Mouse (Mus musculus): Measurements from ENCODE around the gene 4933430I17Rik. TPM values are rescaled to one million over a fixed set of nuclear protein-coding genes. Genes with fewer than 3 reads are reported as not detected.

Gene 4933430I17Rik
- 26.4 TPM for polyA plus RNA-seq (2014; fragmentation: Illumina TruSeq; extraction: RNeasy Lipid Tissue Mini Kit (QIAGEN cat#74804); ENCODE audit: low read depth, low replicate concordance)

DNA sequence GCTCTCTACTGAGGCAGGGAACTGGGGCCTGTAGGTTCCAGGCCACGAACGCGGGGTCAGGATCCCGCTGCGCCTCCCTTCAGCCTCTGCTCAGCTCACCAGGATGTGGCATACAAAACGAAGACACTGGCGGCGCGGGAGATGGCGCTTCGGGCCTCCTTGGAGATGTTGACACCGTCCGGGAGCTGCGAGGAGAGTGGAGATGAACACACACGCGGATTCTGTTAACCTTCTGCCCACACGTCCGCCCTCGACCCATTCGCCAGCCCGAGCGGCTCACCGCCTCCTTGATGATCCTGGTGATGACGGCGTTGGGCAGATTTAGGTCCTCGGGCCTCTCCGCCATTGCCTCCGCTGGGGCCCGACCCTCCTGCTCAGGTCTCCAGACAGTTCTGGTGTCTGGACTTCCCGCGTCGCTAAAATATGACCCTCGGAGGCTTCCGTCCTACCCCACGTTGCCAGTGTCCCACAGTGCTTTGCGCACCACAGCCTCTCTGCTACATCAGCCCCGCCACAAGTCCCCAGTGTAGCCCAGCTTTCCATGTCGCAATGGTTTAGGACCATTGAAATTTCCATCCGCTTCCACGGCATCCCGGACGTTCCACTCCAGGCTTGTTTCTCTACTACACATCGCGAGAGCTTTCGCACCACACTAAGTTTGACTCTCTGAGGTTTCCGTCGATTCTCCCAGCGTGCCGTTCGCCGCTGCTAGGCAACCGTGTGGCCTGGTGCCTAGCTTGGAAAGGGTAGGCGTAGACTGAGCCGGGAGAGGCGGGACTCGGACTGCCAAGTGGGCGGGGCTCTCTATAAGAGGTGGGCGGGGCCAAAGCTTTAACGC is at the start of gene 4933430I17Rik, which contains the start of gene Pole3:
4933430I17Rik (plus strand) TSS at position 719 of the 838 bp plus-strand sequence.
Pole3 (minus strand) TSS at position 418 of the 838 bp plus-strand sequence.

DNA sequence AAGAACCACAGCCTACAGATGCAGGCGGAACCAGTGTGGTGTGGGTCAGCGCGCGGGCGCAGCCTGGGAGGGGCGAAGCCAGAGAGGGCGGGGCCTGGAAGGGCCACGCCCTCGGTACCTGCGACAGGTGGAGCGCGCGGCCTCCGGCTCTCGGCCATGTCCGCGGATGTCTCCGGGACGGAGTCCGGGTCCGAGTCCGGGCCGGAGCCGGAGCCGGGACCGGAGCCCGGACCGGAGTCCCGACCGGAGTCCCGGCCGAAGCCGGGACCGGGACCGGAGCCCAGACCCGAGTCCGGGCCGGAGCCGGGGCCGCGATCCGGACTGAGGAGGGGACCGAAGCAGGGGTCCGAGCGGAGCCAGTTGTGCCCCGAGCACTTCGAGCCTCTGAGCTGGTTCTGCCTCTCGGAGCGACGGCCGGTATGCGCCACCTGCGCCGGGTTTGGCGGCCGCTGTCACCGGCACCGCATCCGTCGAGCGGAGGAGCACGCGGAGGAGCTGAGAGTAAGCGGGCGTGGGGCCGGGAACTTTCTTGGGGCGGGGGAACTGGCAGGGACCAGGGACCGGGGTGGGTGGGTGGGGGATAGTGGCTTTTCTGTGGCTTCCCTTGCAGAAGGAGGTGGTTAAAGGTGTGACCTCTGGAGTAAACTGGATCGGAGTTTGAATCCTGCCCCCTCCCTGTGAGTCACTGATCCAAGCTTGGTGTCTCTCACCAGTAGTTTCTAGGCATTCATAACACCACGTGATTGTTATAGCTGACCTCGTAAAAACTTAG is 45.0 kb upstream of the 4933430I17Rik start, which contains the start of gene Bspry:
Bspry (plus strand) TSS at position 117 of the 772 bp plus-strand sequence.

DNA sequence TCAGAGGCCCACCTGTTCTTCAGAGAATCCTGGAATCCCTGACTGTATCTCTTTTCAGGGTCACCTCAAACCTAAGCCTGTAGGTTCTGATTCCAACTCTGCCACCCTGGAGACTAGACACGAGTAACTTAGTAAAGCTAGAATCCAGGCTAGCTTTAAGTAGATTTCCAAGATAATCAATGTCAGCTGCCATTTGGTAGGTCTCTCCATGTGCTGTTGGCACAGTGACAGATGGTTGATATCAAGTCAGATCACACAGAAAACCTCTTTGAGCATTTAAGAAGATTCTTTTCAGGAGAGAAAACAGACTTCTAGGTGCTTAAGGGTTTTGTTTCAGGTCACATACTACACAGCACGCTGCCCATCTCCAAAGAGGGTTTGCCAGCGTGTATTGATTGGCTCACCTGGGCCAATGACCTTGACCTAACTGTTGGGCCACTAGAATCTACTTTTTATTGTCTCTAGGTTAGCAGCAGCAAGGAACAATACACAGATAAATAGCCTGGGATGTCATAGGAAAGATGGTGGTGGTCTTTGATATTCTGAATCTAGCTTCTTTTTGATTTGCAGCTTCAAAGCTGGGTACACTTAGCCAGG is 21.7 kb upstream of the 4933430I17Rik start, which contains the start of gene Hdhd3:
Hdhd3 (minus strand) TSS at position 94 of the 597 bp plus-strand sequence.

DNA sequence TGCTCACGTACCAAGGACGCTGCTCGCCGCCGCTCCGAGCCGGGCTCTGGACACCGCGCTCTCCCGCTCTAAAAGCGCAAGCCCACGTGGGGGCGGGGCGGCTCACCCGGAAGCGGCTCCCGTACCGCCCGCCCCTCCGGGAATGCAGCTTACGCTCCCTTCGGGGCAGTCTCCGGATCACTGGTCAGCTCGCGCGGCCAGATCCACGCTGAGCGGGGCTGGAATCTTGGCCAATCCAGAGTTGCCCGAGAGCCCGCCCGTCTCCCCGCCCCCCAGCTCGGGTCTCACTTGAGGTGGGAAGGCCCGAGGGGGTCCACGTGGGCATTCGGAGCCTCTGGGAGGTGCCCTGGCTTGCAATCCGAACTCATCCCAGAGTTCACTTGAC is 5.3 kb upstream of the 4933430I17Rik start, which contains the start of gene Alad:
Alad (minus strand) TSS at position 70 of the 385 bp plus-strand sequence.

DNA sequence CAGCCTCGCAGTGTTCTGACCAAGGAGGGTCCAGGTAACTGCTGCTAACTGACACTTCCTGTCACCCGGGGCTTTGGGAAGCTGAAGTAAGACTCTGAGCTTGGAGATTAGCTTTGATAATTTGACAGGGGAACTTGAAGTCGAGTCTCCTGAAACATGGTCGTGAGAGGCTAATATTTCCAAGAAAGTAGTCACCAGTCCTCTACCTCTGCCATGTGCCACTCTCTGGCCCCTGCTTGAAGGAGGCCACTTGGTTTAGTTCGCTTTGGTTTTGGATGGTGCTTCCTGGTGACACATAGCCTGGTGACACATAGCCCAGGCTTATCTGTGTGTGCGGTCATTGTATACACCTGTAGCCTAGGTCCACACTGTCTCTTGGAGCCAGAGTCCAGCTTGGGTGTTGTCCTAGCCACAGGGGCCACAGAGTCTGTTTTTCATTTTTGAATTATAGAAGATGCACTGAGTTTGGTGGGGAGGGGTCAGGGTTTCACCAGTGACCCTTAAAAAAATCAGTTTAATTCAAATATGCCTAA is 34.7 kb downstream of the 4933430I17Rik start, which contains the start of gene Rgs3:
Rgs3 (plus strand) TSS at position 51 of the 533 bp plus-strand sequence.

Other genes with a start within 250 kb of the 4933430I17Rik start
- 6.6 TPM for gene Fkbp15, start 164.8 kb upstream of the 4933430I17Rik start, polyA plus RNA-seq (2014; fragmentation: Illumina TruSeq; extraction: RNeasy Lipid Tissue Mini Kit (QIAGEN cat#74804); ENCODE audit: low read depth, low replicate concordance)
- gene Slc31a1, start 164.6 kb upstream of the 4933430I17Rik start, polyA plus RNA-seq (2014; fragmentation: Illumina TruSeq; extraction: RNeasy Lipid Tissue Mini Kit (QIAGEN cat#74804); ENCODE audit: low read depth, low replicate concordance): 49.0 TPM
- 28.3 TPM for gene Cdc26, start 116.7 kb upstream of the 4933430I17Rik start, polyA plus RNA-seq (2014; fragmentation: Illumina TruSeq; extraction: RNeasy Lipid Tissue Mini Kit (QIAGEN cat#74804); ENCODE audit: low read depth, low replicate concordance)
- 8.1 TPM for gene Prpf4, start 116.6 kb upstream of the 4933430I17Rik start, polyA plus RNA-seq (2014; fragmentation: Illumina TruSeq; extraction: RNeasy Lipid Tissue Mini Kit (QIAGEN cat#74804); ENCODE audit: low read depth, low replicate concordance)
- gene Rnf183, start 90.1 kb upstream of the 4933430I17Rik start, polyA plus RNA-seq (2014; fragmentation: Illumina TruSeq; extraction: RNeasy Lipid Tissue Mini Kit (QIAGEN cat#74804); ENCODE audit: low read depth, low replicate concordance): not detected
- gene Wdr31, start 54.5 kb upstream of the 4933430I17Rik start, polyA plus RNA-seq (2014; fragmentation: Illumina TruSeq; extraction: RNeasy Lipid Tissue Mini Kit (QIAGEN cat#74804); ENCODE audit: low read depth, low replicate concordance): 124 TPM
- 29.7 TPM for gene Bspry, start 45.3 kb upstream of the 4933430I17Rik start, polyA plus RNA-seq (2014; fragmentation: Illumina TruSeq; extraction: RNeasy Lipid Tissue Mini Kit (QIAGEN cat#74804); ENCODE audit: low read depth, low replicate concordance)
- not detected for gene Hdhd3, start 21.9 kb upstream of the 4933430I17Rik start, polyA plus RNA-seq (2014; fragmentation: Illumina TruSeq; extraction: RNeasy Lipid Tissue Mini Kit (QIAGEN cat#74804); ENCODE audit: low read depth, low replicate concordance)
- 0.73 TPM for gene Alad, start 5.5 kb upstream of the 4933430I17Rik start, polyA plus RNA-seq (2014; fragmentation: Illumina TruSeq; extraction: RNeasy Lipid Tissue Mini Kit (QIAGEN cat#74804); ENCODE audit: low read depth, low replicate concordance)
- 101 TPM for gene Pole3, start 301 bp upstream of the 4933430I17Rik start, polyA plus RNA-seq (2014; fragmentation: Illumina TruSeq; extraction: RNeasy Lipid Tissue Mini Kit (QIAGEN cat#74804); ENCODE audit: low read depth, low replicate concordance)
- 6.0 TPM for gene Rgs3, start 34.5 kb downstream of the 4933430I17Rik start, polyA plus RNA-seq (2014; fragmentation: Illumina TruSeq; extraction: RNeasy Lipid Tissue Mini Kit (QIAGEN cat#74804); ENCODE audit: low read depth, low replicate concordance)

Data from testis, adult 10 weeks (tissue).